Mouse (Mus musculus) urinary bladder, postnatal 4 days (tissue): ENCODE results near the gene 6430548M08Rik.

Source experiments
- DNase-seq, 2 experiments: peaks; one replicate each; pipeline ENCODE4 v3.0.0; 2021 to 2022; ENCODE audit warnings: low spot score in 2 of 2

6430548M08Rik gene

DNA sequence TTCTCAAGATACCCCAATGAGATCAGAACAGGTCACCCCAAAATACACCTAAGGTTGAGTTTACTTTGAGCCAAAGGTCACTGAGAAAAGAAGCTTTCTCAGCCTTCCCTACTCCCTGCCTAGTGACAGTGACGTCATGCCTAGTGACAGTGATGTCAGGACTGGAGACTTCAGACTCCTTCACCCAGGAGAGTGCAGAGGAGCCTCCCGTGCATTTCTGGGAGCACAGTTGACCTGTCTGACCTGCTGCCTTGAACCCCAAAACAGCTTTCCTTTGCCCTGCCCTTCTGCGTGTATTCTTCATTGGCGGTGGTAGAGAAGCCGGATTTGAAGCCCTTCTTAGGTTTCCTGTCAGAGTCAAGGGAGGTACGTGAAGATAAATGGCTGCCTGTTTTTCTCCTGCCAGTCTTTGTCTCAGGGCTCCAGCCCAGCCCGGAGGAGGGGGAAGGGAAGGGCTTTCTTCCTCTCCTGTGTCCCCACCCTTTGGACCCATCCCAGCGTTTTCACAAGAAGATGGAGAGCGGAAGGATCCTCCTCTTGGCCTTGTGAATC, 9.2 kb upstream of the 6430548M08Rik start:
- DNase-seq: peak; percentile 57 to 73

DNA sequence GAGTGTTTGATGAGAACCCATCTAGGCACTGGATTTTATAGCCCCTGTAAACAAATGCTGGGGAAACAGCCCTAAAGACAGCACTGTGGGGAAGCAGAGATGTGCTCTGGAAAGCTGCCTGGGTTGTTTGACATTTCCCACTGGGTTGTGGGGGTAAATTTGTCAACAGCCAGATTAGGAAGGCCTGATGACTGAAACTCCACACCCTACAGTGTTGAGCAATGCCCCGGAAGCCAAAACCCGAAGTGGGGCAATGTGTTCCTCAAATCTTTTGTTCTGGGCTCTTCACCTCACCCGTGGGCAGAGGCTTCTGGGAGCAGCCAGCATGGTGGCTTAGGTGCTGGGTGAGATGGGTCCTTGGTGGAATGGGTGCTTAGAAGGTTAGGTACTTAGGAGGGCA, 4.8 kb upstream of the 6430548M08Rik start:
- DNase-seq: no peak

DNA sequence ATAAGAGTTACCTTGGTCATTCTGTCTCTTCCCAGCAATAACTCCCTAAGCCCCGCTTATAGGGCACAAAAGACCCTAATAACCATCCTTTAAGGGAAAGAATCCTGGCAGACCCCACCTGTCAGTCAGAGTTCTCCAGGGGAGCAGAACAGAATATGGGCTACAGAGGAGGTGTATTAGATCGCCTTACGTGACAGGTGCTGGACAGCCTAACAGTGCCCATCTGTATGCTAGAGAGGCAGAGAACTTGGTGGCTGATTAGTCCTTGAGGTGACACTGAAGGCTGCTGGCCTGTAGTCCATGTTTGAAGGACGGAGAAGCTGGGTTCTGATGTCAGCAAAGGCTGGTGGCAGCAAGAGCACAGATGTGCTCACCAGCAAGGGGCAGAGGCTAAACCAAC, 3.0 kb upstream of the 6430548M08Rik start:
- DNase-seq: no peak

DNA sequence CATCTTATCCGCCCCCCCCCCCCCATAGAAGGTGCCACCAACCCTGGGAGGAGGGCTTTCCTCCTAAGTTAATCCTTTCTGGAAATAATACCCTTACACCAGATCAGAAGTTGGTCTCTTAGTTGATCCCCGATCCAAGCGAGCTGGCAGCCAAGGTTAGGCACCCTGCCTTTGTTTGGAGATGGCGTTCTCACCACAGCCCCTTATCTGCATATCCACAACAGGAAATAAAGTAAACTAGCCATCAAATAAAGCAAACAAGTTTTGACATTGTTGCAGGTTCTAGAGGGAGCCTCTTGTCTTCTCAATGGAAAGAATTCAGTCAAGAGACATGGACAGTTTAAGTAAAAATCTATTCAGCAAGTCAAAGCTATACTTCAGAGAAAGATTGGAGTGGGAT, 2.6 kb upstream of the 6430548M08Rik start:
- DNase-seq: no peak

DNA sequence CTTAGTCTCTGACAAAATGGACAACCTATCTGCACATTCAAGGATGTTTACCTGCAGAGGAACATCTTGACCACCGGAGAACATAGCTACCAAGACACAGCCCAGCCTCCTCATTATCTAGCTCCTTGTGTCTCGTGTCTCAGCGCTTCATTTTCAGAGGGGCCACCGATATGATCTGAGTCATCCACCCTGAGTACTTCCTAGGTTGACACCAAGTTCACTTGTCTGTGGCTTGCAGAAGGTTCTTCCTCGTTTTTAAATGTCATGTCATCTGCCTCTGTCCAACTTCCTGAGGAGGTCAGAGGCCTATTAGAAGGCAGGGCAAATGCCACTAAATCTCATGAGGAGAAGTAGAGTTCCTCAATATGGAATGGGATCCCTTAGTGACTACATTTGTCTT, 1.4 kb upstream of the 6430548M08Rik start:
- DNase-seq: no peak

DNA sequence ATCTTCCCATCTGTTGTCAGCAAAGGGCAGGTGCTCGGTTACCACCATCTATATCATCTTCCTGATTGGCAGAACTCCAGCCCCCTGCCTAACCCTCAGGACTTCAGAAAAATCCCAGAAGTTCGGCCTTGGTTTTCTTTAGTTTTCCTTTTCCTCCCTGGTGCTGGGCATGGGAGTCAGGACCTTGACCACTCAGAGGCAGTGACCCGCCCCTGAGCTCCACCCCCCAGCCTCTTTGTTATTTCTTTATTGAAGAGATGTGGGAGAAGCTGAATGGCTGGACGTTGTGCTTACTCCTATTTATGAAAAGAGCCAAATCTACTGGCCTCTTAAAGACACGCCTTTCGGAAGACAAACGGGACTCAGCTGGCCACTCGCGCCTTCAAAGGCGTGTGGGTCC, 646 bp upstream of the 6430548M08Rik start:
- no peak for DNase-seq

DNA sequence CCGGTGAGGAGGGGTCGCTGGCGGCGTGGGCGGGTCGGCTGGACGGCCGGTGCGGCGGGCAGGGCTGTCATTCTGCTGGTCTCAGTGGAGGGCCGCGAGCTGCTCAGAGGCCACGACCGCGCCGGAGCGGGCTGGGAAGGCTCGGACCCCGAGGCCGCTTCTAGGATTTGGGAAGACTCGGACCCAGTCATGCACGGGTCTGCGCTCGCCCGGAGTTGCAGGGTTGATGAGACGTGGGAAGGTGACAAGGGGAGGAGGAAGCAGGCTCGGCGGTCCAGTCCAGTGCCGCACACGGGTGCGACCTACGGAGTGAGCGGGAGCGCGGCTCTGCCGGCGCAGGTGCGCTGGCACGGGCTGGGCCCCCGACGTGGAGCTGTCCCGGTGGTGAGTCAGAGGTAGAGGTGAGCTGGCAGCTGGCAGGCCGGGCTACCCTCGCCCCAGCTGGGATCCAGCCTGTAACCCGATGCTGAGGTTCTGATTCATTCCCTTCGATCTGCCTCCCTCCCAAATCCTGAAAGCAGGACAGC, 426 bp downstream of the 6430548M08Rik start:
- peak; percentile 35 to 65 for DNase-seq

DNA sequence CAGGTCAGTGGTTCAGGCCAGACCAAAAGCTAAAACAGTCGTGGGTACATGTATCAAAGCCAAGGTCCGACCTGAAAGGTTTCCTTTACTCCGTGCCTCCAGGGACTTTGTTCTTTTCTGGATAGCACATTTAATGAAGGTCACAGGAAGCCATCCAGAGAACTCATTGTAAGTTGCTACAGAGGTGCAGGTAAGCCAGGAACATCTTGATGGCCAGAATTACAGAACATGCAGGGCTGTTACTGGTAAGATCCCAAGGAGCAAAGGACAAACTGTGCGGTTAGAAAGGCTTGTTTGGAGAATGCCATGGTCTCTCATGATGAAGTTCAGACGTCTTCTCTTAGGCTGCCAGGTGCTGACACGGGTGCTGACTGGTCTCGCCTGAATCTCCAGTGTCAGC, 2.6 kb downstream of the 6430548M08Rik start:
- DNase-seq: no peak

DNA sequence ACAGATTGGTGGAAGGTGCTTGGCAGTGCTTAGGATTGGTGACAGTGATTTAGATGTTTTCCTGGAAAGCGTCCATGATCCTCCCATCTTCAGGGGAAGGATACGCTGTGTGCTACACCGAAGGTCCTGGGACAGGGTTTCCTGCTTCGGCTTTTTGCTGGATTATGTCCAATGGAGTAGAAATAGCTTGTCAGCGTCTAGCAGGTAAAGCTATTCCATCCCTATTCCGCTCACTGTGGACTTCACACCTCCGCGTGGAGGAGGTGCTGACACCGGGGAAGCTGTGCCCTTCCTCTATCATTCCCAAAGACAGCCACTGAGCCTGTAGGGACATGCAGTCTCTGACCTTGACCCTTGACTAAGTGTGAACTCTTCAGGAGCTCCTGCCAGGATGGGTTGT, 4.2 kb downstream of the 6430548M08Rik start:
- no peak for DNase-seq

DNA sequence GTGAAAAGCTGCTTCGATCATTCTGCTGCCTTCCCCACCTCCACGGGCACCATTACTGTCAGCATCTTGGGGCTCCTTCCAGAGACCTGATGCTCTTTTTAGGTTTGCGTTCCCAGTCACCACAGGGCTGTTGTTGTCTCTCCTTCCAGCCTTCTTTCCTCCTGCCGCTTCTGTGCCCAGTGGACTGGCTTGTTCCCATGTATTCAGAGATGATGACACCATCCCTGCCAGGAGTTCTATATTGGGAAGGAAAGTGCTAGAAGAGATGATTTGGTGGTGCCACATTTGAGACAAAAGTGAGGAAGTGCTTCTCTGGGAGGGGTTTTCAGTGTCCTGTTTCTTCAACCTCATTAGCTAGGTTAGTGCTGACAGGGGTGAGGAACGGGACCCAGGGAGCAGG, 4.9 kb downstream of the 6430548M08Rik start:
- DNase-seq: no peak

DNA sequence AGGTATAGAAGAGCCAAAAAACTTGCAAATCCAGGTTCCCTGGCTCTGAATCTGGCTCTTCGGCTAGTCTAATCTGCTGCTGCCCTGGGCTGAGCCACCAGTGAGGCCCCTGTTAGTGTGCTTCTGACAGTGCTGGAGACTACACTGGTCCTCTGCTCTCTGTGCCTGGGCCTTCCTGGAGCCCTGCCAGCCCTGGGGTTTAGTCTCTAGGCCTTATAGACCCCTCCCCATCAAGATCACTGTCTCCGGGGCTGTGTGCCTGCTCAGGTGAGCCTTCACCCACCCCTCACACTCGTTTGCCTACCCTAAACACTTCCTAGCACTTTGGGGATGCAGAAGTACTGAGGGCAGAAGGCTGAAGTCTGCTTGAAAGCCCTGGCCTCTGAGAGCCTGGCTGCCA, 5.5 kb downstream of the 6430548M08Rik start:
- DNase-seq: no peak

DNA sequence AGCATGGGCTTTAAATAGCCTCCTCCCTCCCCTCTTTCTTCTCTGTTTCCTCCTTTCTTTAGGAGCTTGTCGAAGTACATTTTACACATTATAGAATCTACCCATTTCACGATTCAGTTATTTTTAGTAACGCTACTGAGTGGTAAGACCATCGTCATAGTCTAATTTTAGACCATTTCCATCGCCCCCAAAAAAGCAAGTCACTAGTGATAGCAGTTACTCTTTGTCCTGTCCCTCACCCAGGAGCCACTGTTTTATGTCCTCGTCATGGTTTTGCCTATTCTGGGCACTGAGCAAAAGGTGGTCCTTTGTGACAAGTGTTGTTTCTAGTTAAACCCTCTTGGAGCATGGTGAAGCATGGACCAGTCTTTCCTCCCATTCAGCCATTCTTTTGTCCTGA, 6.0 kb downstream of the 6430548M08Rik start:
- DNase-seq: no peak

DNA sequence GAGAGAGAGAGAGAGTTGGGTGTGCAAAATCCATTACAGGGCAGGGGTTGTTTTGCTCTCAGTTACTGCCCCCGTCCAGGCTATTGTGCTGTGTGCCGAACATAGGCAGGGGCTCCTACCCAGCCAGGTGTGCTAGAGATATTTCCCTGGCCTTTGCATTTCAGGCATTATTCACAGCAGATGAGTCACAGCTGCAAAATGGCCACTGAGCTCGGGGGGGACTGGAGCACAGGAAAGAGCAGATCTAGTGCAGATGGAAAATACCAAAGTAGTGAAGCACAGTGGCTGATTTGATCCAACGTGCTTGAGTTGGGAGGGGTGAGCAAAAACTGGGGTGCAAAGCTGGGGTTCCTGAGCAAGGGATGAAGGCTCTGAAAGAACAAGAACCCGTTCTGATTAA, 7.0 kb downstream of the 6430548M08Rik start:
- no peak for DNase-seq

DNA sequence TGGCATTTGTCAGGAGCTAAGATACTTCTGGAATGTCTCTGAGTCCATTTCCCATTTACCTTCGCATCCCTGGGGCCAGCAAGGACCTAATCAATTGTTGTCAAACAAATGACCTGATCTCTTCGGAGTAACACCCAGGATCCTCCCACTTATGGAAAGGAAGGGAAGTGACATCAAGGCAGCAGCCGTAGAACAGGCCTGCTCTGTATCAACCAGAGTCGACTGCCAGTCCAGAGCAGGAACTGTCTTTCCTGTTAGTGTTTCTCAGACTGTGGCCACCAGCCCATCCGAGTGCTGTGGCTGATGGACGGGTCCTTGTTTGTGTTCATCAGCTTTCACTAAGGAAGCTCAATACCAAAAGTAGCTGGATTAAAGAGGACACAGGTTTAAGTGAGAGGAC, 10.3 kb downstream of the 6430548M08Rik start:
- no peak for DNase-seq

DNA sequence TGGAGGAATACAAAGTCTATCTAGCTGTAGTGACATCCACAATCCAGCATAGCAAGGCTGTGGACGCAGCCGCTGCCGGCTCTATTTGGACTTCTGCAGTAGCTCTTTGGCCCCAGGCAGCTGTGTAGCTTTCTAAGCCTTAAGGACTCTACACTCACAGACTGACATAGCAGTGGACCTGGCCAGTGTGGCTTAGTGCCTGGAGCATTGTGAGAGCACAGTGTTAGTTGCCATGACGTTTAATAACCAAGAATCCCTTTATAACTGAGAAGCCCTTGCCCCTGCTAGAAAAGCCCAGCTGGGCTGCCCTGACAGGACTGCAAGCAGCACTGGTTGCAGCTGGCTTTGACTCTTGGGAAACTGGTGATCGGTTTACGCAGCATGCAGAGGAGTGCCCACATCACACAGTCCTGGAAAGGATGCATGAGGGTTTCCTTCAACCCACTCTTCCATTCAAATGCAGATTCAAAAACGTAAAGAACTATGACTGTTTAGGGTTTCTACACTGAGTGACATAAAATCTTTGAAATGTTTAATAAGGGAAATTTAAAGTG, 11.0 kb downstream of the 6430548M08Rik start:
- no peak for DNase-seq

DNA sequence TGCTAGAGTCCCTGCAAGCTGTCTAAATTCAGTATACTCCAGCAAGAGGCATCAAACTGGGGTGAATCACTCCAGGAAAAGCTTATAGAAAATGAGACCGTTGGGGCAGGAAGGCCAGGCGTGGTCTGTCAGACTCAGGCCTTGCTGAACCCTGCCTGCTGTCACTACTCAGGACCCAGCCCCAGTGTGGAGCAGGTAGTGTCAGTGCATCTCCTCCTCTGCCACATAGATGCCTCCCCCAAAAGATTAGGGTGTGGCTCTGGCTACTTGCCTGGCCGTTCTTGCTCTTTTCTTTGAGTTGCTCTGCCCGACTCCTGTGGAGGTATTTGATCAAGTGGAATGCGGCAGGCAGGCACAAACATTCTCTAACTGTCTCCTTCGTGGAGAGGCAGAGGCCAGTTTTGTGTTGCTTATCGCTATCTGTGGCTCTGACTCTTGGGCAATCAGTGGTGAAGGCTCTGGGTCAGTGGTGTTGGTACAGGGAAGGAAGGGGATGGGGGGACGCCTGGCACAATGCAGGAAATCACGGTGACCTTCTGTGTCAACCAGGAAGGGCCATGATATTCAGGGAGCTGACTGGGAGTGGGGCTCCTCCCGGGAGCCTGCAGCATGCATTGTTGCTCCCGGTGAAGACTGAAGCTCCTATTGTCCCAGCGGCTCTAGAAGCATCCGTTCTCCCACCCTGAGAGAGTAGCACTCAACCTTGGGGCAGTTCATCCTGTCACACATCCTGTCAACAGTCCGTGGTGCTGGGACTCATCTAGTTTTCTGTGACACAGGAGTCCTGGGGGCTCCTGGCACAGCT, 12.6 kb downstream of the 6430548M08Rik start:
- DNase-seq: no peak

DNA sequence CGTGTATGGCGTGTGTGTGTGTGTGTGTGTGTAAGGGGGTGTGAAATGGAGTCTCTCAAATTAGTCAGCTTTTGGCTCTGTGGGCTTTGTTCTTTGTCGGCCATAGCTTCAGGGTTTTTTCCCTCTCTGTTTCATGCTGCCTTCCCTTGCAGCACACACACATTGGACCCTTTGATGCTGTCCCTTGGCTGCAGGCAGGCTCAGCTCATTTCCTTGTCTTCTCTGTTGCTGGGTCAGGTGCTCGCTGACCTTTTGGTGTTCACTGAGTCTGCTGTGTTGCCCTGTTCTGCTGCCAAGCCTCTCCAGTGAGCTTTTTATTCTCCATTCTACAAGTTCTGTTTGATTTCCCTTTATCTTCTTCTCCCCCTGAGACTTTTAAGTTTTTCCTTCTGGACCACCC, 15.6 kb downstream of the 6430548M08Rik start:
- no peak for DNase-seq

DNA sequence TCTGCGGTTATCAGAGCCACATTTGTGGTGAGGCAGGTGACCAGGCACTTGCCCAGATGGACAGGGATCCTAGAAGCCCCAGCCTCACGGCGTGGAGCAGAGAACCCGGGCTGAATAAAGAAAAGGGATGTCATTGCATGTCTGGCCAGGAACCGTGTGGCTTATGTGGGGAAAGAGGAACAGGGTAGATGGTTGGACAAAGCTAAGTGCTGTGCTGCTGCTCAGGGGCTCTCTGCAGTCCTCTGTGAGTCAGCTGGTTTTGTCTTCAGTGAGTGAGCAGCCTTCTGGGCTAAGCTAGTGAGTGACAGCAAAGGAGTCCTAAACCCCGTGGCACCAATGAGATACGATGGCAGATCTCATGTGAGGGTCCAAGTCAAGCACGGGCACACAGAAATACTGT, 17.2 kb downstream of the 6430548M08Rik start:
- DNase-seq: no peak

DNA sequence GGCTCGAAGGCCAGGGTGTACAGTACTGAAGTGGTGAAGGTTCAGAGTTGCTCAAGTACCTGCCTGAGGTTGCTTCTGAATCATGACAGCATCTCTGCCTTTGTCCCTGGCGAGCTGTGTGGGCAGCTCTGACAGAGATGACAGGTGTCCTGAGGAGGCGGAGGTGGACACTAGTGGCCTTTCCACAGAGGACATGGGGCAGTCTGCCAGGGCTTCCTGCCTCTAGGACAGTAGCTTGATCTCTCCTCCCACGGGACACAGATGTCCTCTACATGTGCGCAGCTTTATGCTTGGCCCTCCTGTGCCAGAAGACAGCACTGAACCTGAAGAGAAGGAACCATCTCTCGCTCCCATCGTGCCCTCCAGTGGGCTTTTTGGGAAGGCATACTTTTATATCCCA, 19.2 kb downstream of the 6430548M08Rik start:
- no peak for DNase-seq

DNA sequence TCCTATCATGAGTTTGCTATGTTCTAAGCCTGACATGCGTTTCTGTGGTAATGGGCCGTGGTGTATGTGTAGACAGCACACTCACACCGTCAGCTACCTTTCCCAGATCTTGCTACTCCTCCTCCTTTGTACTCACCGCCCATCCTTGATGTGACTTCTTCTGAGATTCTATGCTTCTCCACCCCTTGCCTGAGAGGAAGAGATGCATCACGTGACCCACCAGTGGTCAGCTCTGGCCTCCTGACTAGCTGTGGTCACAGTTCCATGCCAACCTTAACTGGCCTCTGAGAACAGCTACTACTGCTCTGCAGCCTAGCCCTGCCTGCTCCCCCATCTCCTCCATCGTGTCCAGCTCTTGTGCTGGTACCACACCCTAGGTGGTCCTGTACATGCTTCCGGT, 21.7 kb downstream of the 6430548M08Rik start:
- DNase-seq: no peak

DNA sequence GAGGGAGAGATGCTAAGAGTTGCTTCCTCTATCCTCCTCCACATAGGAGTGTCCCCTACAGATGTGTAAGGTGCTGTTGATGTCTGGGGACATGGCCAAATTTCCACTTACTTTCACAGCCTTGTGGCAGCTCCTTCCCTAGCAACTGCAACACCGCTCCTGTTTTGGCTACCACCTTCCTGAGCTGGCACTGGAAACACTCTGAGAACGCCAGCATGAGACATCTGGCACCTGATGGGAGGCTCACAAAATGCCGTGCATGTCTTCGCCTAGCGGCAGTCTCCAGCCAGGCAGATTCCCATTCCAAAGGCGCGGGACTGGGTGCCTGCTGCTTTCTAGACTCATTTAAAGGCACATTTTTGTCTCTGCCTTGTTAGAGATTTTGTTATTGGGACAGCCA, 22.7 kb downstream of the 6430548M08Rik start:
- no peak for DNase-seq

DNA sequence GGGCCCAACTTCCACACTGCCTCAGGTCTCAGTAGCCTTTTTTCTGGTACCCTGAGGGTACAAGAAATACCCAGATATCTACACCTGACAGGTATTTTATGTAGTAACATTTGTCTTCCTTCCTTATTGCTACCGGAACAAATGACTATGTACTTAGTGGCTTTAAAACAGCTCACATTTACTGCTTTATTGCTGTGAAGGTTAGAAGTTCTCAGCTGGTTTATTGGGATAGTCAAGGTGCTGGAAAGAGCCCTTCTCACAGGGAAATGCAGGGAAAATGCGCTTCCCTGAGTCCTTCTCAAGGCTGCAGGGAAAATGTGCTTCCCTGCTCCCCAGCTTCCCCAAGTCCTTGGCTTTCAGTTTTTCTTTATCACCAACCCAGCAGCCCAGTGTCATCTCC, 25.0 kb downstream of the 6430548M08Rik start:
- DNase-seq: no peak

DNA sequence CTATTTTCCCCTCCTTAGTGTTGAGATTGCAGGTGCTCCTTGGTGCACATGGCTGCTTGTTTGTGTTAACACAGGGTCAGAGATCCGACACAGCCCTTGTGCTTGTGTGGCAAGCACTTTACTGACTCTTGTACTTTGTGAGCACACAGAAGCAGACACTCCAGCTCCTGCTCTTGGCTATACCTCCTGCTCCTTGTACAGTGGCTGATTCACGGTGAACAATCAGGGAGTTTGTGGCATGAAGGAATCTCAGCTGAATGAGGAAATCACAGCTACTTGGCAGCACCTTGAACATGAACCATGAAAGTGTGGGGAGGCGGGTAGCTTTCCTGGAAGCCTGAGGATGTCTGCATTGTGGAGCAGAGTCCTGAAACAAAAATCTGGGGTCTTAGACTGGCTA, 26.8 kb downstream of the 6430548M08Rik start:
- DNase-seq: no peak
